Mouse (Mus musculus): Measurements from ENCODE around the gene Lif.

GRCm38 (mm10) chr11:4241180-4241579, 16.2 kb upstream of the Lif start:
- no peak for TF ChIP-seq CTCF (conservative IDR thresholded peaks at IDR 0.05; ENCODE audit: insufficient read depth, insufficient read length, low read depth, low read length)
- no peak for TF ChIP-seq POLR2A (IDR thresholded peaks at IDR 0.05; ENCODE audit: low read depth, low read length)

All from kidney, adult 2 months (tissue).